Mouse (Mus musculus) bone marrow, adult 2 months (tissue): ENCODE measurements around the gene Fgf14. TPM values are rescaled to one million over a fixed set of nuclear protein-coding genes. Genes with fewer than 3 reads are reported as not detected.
"Not testable (repeated sequence)": the region's sequence is repeated elsewhere in the genome, so short reads cannot be mapped to it uniquely, and the experiment has no call there.

ENCODE experiments used
- H3K27ac ChIP-seq: fragments of 200-500 bp; 2 replicates; pipeline ENCODE4 v1.5.1; 2012; ENCODE audit warnings: low read depth, mild to moderate bottlenecking, control low read depth, inconsistent platforms, low read length; ENCODE audit not compliant: control insufficient read depth, poor library complexity, insufficient read depth
- H3K4me1 ChIP-seq: fragments of 200-500 bp; 2 replicates; pipeline ENCODE4 v1.6.1; 2011; ENCODE audit warnings: low read length; ENCODE audit not compliant: control insufficient read depth, insufficient read depth
- H3K4me3 ChIP-seq: fragments of 200-500 bp; replicated peaks from 2 replicates; pipeline ENCODE3; 2011; ENCODE audit warnings: mild to moderate bottlenecking, low read depth, low read length, control low read depth; ENCODE audit not compliant: control insufficient read depth
- CTCF ChIP-seq: fragments of 200-500 bp; IDR thresholded peaks from 2 replicates; pipeline ENCODE4 v1.5.1; 2011; ENCODE audit warnings: low read length, control low read depth; ENCODE audit not compliant: control insufficient read depth, insufficient read depth
- POLR2A ChIP-seq: fragments of 200-500 bp; IDR thresholded peaks from 2 replicates; pipeline ENCODE4 v1.6.1; 2011; ENCODE audit warnings: low read depth, mild to moderate bottlenecking, control low read depth, low read length, borderline replicate concordance; ENCODE audit not compliant: control insufficient read depth
- WGBS: fragments of 180-500 bp; shearing (Covaris S2); methylation state at CpG from one replicate; pipeline ENCODE4 v1.1.7; 2018; 5-methylcytosine and 5-hydroxymethylcytosine counted together
- polyA plus RNA-seq: library from polyadenylated mRNA; stranded (reverse); fragments of >200 nt; gene quantifications from 2 replicates; pipeline ENCODE4 v1.2.4, GENCODE M21; 2011; ENCODE audit warnings: low replicate concordance; ENCODE audit not compliant: missing spikeins, insufficient read depth, insufficient read length

The Fgf14 gene
- polyA plus RNA-seq, 1 experiment: not detected

DNA sequence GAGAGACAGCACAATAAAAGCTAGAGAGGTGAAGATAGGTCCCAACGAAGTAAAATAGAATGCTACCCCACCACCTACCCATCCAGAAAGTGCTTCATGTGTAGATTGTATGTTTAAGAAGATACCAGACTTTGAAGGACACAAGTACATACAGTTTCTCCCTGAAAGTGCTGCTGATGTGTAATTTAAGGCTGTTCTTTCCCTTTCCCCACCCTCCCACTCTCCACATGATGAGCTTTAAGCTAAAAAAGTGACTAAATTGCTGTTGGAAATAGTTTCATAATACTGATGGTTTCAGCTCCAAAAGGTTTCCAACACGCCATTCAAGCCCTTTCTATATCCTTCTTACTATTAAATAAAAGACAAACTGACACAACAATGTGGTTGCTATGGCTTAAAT lies 63.5 kb downstream of the Fgf14 start:
- H3K4me1 ChIP-seq: no peaks in the 10 kb centered on the region
- H3K27ac ChIP-seq: no peak overlapping the region
- no peak overlapping the region for H3K4me3 ChIP-seq
- TF ChIP-seq CTCF: no peak
- no peak for TF ChIP-seq POLR2A
- WGBS: 35% methylated on average over 2 of the region's 2 CpGs

DNA sequence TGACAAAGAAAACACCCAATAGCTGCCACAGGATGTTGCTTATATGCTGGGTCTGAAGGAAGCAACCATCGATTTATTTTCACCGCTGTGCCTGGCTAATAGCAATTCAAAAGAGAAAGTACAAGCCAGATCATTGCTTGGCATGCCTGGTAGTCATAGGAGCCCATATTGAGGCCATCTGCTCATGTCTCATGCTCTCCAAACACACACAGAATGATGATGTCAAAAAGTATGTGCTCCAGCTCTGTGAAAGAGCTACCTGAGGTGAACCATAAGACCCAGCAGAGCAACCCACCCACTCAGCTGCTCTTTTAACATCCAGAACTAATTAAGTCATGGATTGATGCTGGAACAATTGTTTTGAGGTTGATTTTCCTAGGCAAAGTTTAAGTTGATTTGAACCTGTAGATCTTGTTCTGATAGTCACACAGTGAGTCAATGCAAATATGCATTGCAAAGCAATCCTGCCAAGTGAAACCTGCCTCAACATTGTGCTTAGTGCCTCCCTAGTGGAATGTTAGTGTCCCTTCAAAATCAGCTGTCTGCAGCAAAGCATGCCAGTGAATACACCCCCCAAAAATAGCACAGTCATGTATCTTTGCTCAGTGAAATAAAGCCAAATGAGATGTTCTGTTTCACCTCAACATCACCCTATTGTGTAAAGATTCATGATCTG lies 70.8 kb downstream of the Fgf14 start:
- 85% methylated on average over 2 of the region's 2 CpGs for WGBS
- TF ChIP-seq POLR2A (no peak), CTCF (no peak)
- H3K4me1 ChIP-seq: no peaks in the 10 kb centered on the region

DNA sequence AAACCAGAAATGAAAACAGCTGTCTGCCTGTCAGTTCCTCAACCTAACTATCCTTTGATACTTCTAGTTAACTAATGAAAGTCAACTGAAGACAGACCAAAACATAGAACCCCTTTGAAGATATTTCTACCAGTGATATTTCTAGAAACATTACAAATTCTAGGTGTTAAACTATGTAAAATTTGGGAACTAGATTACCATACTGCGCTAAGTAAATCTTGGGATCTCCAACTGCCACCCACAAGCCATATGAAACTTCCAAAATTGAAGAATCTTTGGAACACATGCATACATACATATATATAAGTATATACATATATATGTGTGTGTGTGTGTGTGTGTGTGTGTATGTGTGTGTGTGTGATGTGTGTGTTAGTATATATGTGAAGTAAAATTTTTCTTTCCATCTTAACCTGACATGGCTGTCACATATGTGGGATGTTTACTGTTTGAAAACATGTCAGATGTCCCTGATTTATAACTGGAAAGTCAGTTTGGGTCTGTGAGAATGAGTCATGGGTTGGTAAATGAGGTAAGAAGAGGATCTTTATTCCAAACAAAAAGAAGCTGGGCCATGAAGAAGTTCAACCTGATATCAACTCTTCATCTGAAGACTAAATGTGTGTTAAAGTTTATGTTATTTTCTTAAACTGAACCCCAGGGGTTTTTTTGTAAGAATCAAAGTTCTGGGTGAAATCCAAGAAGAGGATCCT lies 71.7 kb downstream of the Fgf14 start:
- no peak overlapping the region for H3K27ac ChIP-seq
- no peak for TF ChIP-seq POLR2A
- no peak for TF ChIP-seq CTCF
- no peaks in the 10 kb centered on the region for H3K4me1 ChIP-seq
- WGBS: 77% methylated on average over 1 of the region's 1 CpGs
- no peak overlapping the region for H3K4me3 ChIP-seq

More for the DNA sequence above, 70.8 kb downstream of the Fgf14 start:
- Histone ChIP-seq H3K27ac (no peak overlapping the region), H3K4me3 (no peak overlapping the region)

DNA sequence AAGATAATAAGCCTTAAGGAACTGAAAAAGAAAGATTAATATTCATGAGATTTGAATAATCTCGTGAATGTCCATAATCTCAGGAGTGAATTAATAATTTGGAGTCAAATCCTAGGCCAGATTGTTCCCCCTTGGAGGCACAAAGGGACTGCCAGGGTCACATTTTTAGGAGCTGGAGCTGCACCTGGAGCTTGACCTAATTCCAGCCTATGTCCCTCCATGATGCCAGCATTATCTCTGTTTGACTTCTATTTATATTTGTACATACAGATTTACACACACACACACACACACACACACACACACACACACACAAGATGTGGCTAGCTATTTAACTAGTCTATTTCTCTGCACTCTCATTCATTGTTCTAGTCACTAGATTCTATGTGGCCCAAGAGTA lies 100.4 kb downstream of the Fgf14 start:
- TF ChIP-seq CTCF (no peak), POLR2A (no peak)
- 58% methylated on average over 1 of the region's 1 CpGs for WGBS
- no peak overlapping the region for H3K27ac ChIP-seq
- H3K4me1 ChIP-seq: no peaks in the 10 kb centered on the region
- H3K4me3 ChIP-seq: no peak overlapping the region

DNA sequence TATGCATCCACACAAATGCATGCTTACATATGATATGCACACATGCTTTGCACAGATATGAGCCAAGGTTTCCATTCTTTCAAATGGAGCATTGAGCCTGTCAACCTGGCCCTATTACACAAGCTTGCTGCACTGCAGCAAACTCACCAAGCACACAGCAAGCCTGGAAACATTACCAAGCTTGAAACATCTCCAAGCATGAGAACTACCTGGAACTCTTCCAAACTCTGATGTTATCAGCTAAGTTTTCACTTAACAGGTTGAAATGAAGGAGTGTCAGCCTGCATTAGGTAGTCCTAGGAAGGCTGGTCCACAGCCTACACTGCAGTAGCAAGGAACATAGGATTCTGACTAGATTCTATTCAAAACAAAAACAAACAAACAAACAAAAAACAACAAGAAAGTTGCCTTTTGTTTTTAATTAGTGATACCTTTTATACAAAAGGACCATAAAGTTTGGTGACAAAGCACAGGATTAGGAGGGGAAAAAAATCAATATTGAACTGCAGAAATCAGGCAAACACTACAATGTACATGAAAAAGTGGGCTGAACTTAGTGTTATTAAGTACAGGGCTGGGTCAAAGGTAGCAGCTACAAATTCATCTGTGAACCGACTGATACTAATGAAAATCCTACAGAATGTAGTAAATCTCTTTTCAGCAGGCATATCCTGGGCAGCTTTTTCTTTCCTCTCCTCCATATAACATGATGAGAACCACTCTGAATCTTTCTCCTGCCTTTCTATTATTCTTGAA lies 101.6 kb downstream of the Fgf14 start:
- TF ChIP-seq POLR2A (no peak), CTCF (no peak)
- no peaks in the 10 kb centered on the region for H3K4me1 ChIP-seq
- no peak overlapping the region for H3K27ac ChIP-seq
- 89% methylated on average over 1 of the region's 1 CpGs for WGBS
- no peak overlapping the region for H3K4me3 ChIP-seq

DNA sequence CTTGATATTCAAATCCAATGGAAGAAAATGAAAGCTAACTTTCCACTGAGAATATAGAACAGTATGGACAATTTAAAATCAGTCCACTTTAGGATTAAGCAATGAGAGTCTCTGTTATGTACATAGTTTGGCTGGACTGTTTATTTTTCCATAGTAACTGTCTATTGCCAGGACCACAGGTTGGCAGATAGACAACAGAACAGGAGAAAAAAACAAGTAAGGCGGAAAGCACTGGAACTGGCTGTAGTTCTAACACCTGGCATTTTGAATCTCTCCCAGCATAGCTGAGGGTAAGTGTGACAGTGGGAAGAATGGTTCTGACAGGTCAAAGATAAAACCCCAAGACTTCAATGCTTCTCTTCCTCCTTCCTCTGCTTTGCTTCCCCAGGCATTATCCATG lies 110.5 kb downstream of the Fgf14 start:
- Histone ChIP-seq H3K4me3 (no peak overlapping the region), H3K4me1 (no peaks in the 10 kb centered on the region), H3K27ac (no peak overlapping the region)
- TF ChIP-seq POLR2A: no peak
- TF ChIP-seq CTCF: no peak
- 76% methylated on average over 1 of the region's 1 CpGs for WGBS

DNA sequence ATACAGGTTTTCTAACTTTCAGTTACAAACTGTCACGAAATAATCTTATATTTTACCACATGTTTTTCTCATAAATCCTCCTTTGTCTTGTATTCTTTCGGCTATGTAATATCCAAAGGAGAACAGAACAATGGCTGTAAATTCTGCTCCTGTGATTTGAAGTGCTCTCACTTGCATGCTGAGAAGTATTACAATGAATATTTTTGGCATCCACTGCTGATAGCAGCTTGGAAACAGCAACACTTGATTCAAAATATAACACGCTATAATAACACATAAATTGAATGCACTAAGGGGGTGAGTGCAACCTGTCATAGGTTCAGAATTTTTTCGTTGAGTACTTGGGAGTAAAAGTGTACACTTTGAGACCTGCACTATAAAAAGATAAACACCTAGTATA lies 115.4 kb downstream of the Fgf14 start:
- Histone ChIP-seq H3K4me1 (no peaks in the 10 kb centered on the region), H3K27ac (no peak overlapping the region), H3K4me3 (no peak overlapping the region)
- TF ChIP-seq POLR2A: no peak
- TF ChIP-seq CTCF: no peak
- 74% methylated on average over 4 of the region's 4 CpGs for WGBS

DNA sequence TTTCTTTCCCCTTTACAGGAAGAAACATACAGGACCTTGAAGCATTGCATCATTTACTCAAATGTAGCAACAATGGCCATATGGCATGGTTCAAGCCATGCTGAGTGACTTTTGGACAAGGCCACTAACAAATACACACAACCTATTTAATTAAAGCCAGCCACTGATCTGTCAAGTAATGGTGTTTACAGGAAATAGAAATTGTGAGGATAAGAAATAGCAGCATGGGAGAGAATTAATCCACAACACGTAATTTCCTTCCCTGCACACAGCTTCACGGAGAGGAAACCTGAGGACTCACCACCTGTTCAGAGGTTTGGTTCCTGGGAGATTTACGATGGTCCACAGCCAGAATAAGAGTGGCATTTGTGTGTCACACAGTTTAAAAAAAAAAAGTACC lies 140.8 kb downstream of the Fgf14 start:
- Histone ChIP-seq H3K27ac (no peak overlapping the region), H3K4me3 (no peak overlapping the region), H3K4me1 (no peaks in the 10 kb centered on the region)
- WGBS: 58% methylated on average over 3 of the region's 3 CpGs
- TF ChIP-seq CTCF: no peak
- no peak for TF ChIP-seq POLR2A

DNA sequence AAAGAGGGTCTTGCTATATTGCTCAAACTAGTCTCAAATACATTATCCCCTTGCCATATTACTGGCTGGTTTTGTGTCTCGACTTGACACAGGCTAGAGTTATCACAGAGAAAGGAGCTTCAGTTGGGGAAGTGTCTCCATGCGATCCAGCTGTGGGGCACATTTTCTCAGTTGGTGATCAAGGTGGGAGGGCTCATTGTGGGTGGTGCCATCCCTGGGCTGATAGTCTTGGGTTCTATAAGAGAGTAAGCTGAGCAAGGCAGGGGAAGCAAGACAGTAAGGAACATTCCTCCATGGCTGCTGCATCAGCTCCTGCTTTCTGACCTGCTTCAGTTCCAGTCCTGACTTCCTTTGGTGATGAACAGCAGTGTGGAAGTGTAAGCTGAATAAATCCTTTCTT lies 141.6 kb downstream of the Fgf14 start:
- H3K4me3 ChIP-seq, H3K27ac ChIP-seq, H3K4me1 ChIP-seq: not testable (repeated sequence)
- WGBS: 53% methylated on average over 2 of the region's 2 CpGs
